Mouse (Mus musculus): ENCODE measurements around the gene Nav1. TPM values are rescaled to one million over a fixed set of nuclear protein-coding genes. Genes with fewer than 3 reads are reported as not detected.

The Nav1 gene
- total RNA-seq, 2 experiments from 2014 or later: 48.9 to 69.6 TPM

DNA sequence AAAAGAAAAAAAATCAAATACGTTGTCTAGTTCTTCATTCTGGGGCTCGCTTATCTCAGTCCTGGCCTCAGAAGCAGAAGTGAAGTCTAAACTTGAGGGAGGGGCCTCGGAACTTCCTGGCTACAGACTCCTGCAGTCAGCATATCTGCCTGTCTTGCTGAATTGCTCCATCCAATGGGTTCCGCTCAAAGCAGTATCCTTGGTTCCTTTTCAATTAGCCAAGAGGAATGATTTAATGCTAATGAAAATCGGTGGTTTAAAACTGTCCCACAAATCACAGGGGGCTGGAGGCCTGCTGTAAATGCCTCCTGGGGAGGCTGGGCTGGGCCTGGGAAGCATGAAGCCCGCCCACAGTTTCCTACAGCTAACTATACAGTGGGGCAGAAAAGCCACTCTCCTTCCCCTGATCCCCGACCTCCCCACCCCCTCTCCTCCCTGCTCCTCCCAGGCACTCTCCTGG lies 12.9 kb upstream of the Nav1 start:
- intact Hi-C loops (cut with DNase I): no loop called here
- DNase-seq (ENCODE audit: low spot score in 2 of 2): no peak

DNA sequence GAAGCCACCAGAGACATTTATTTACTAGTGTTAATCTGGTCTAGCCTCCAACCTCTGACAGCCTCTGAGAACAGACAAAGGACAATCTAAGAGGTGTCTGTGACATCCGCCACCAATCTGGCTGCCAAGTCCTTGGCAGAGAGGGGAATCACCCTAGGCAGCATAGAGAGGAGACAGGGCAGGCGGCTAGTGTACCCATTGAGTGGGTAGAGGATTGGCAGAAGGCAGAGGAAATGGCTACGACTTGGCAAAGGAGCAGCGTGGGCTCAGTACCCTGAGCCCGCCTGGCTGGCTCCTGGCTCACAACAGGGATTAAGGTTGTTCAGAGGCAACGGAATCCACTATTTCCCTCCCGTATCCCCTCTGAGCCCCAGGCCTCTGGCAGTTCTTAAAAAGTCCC lies 12.0 kb upstream of the Nav1 start:
- intact Hi-C loops (cut with DNase I): no loop called here
- DNase-seq (ENCODE audit: low spot score in 2 of 2): no peak

- no peak for DNase-seq (ENCODE audit: low spot score in 2 of 2)
- intact Hi-C loops (cut with DNase I): no loop called here
These were observed 10.2 kb upstream of the Nav1 start for GRCm38 (mm10) chr1:135617344-135617743.

DNA sequence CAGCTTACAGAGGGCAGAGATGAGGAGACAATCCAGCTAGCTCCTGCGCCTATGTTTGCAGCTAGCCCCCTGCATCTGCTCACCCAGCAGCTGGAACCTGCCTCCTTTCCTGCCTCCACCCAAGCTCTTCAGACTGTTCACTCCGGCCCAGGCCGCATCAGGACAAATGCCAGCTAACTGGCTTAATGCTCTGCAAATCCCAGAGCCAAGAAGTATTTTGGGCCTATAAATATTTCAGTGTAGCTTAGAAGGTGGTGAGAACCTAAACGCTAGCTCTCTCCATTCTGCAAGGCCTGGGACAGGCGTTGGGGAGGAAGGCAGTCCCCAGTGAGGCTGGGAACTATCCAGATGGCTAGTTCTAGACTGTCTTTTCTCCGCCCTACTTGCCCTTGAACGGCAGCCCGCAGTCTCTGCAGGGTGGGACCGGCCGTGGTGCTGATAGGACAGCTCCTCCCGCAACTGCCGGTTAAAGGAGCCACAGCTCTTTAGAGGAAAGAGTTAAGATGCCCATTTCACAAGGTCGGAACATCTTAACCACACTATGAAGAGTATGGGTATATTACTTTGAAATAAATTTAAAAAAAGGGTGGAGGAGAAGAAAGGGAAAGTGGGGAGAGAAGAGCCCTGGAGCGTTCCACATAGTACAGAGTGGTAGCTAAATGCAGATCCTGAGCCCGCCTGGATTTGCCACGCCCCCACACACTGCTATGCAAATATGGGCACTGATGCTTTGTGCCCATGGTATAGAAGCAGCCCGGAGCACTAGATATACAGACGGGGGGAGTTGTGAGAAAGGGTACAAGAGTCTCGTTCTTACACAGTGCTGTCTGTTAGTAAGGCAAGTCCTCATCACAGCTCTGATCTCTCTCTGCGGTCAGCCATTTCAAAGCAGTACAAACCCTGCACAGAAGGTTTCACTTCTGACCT lies 8.9 kb upstream of the Nav1 start:
- intact Hi-C loops (cut with DNase I): no loop called here
- peak; percentile 51 to 65 for DNase-seq (ENCODE audit: low spot score in 2 of 2)

- intact Hi-C loops (cut with DNase I): no loop called here
- no peak for DNase-seq (ENCODE audit: low spot score in 2 of 2)
These were observed 2.5 kb upstream of the Nav1 start for GRCm38 (mm10) chr1:135609621-135610020.

DNA sequence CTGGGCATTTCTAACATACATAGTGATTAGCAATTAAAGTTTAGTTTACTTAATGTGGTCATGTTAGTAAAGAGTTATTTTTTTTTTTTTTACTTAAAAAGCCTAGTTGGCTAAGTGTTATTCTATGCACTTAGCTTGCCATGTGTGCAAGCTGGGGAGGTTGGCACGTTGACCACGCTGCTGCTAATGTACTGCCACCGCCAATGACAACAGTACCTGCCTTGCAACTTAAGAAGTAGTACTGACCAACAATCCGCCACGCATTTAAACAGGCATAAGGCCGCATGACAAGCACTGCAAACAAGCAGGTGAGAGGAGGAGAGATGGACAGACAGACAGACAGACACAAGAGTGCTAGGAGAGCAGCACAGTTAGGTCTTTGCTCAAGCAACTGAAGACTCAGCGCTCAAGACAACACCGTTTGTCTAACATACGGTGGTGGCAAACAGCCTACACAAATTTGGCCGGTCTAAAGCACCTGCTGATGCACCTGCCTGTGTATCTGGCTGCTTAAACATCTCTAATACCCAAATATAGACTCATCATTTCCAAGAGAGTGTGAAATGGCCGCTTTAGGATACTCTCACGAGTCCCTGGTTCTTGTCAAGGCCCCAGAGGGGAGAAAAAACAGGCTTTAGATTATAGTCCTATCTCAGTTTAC lies 610 bp downstream of the Nav1 start:
- no peak for DNase-seq (ENCODE audit: low spot score in 2 of 2)
- intact Hi-C loops (cut with DNase I): no loop called here

- intact Hi-C loops (cut with DNase I): no loop called here
- no peak for DNase-seq (ENCODE audit: low spot score in 2 of 2)
These were observed 1.6 kb downstream of the Nav1 start for GRCm38 (mm10) chr1:135605530-135605929.

DNA sequence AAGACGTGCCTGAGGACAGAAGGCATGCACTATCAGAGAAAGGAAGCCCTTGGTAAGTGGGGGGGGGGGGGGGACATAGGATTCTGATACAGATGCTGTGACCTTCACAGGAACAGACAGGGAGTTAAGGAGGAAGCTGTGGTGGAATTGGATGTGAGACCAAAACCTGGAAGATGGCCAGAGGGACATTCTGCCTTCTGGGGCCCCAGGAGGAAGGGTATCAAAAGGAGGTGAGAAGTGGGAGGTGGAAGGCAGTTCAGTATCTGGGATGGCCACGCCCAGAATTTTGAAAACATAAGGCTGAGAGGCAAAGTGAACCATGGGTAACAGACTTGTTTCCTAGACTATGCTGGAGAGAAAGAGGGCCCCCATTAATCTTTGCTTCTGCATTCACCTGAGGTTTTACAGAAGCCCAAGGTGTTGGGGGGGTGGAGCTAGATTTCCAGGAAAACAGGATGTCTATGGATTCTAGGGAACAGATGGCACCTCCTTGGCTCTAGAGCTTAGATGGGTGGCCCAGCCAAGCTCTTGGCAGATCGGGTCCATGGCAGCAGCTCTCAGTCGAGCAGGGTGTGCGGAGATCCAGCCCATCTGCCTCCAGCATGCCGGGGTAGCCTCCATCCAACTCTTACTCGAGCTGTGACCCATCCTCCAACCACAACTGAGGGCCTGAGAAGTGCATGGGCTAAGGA lies 2.6 kb downstream of the Nav1 start:
- no peak for DNase-seq (ENCODE audit: low spot score in 2 of 2)
- intact Hi-C loops (cut with DNase I): no loop called here

GRCm38 (mm10) chr1:135603121-135603870 lies 3.8 kb downstream of the Nav1 start:
- DNase-seq (ENCODE audit: low spot score in 2 of 2): no peak
- intact Hi-C loops (cut with DNase I): no loop called here

DNA sequence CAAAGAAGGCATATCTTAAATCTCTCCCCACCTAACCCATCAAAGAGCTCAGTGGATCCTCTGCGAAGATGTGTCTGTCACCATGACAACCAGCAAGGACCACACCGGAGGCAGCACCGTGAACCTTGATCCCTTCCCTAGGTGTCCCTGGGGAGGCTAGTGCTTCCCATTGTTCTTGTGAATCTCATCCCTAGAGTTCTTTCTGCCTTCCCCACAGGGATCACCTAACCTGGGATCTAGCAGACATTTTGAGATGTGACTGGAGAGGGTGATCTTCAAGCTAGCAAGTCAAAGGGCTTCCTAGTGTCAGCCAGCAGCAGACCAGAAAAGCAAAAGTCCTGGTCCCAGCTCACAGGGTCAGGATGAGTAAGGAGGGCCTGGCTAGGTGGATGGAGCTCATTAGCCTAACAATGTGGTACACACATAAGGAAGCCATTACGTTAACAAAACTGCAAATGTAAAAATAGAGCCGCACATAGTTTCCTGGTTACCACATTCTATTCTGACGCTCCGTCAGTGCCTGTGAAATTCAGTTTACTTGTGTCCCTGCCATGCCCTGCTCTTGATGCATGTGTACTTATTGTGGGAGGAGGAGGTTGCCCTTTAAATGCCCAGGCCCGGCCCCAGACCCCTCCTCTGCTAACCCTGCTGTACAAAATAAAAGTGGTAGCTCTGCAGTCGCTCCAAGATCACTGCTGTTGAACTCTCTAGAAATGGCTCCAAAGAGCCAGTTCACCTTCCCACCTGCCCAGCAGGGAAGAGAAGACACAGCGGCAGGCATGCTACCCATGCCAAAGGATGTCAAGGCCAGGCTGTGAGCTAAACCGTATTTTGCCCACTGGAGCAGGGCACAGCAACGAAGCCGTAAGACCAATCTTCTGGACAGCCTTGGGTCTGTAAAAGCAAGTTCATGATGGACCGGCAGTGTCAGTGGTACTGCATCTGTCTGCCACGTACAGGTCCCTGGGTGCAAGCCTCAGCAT lies 6.8 kb downstream of the Nav1 start:
- DNase-seq (ENCODE audit: low spot score in 2 of 2): no peak
- intact Hi-C loops (cut with DNase I): no loop called here

GRCm38 (mm10) chr1:135598251-135598879 lies 8.7 kb downstream of the Nav1 start:
- intact Hi-C loops (cut with DNase I): no loop called here
- no peak for DNase-seq (ENCODE audit: low spot score in 2 of 2)

DNA sequence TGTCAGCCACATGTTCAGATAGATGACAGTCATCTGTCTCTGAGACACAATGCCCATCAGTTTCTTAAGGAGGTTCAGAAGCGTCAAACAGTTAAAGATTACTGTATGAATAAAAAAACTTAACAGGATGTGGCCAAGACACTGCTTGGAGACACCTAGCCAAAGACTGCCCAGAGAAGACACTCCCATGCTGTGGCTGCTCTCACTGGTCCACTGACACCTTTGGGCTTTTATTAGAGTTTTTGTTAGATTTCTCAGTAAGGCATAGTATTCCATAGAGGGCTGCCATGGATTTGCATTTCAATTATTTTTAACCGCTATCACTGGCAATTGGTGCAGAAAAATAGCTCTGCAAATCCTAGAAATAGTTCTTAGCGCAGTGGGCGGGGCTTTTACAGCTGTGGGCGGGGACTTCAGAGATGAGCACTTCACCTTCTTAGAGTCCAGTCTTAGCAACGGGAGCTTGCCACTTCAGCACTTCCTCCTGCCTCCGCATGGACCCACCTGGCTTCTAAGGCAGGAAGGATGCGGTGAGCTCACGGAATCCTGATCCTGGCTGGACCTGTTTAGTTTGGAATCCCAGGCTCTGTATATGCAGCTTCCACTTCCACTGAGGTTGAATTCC lies 12.7 kb downstream of the Nav1 start:
- intact Hi-C loops (cut with DNase I): no loop called here
- no peak for DNase-seq (ENCODE audit: low spot score in 2 of 2)

GRCm38 (mm10) chr1:135593560-135594278 lies 13.4 kb downstream of the Nav1 start:
- no peak for DNase-seq (ENCODE audit: low spot score in 2 of 2)
- intact Hi-C loops (cut with DNase I): no loop called here

DNA sequence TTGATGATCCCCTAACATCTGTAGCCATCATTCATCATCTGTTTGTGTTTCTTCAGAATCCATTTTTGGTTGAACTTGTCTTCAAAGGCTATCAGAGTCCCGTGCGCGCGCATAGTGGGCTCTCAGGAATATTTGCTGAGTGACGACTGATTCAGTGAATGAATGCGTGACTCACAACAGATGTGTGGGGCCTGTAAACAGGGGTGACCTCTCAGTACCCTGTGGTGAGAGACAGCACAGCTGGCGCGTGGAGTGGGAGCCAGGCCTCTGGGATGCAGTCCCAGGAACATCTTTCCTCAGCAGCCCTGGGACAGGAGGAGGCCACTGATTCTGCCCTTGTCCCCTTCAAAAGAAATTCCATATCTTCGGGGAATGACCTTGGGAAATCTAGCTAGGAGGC lies 16.3 kb downstream of the Nav1 start:
- intact Hi-C loops (cut with DNase I): no loop called here
- DNase-seq (ENCODE audit: low spot score in 2 of 2): no peak

GRCm38 (mm10) chr1:135588973-135589372 lies 18.1 kb downstream of the Nav1 start:
- intact Hi-C loops (cut with DNase I): loop anchor here (10.0 kb wide), 1 partner anchor 76 kb away; no protein-coding TSS in a partner anchor
- DNase-seq (ENCODE audit: low spot score in 2 of 2): no peak

DNA sequence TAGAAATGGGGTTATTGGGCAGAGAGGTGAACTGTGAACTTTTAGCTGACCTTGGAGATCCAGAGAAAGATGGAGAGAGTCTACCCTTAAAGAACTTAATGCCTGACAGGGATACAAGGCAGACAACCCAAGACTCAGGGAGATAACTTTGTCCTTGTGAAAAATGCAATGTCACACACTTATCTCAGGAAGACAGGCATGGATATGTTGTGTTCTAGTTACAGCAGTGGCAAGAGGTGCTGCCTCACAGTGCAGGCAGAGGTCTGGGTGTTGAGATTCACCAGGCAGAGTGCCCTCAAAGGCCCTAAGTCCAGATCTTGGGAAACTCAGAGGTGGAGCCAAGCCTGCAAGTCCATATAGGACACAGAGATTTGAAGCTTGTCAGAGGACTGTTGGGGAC lies 20.2 kb downstream of the Nav1 start:
- no peak for DNase-seq (ENCODE audit: low spot score in 2 of 2)
- intact Hi-C loops (cut with DNase I): loop anchor here (10.0 kb wide), 1 partner anchor 78 kb away; no protein-coding TSS in a partner anchor

GRCm38 (mm10) chr1:135585573-135585972 lies 21.5 kb downstream of the Nav1 start:
- intact Hi-C loops (cut with DNase I): loop anchor here (2.0 to 10.0 kb wide), 2 partner anchors 41 to 79 kb away; no protein-coding TSS in a partner anchor

More at GRCm38 (mm10) chr1:135585573-135585972, 21.5 kb downstream of the Nav1 start:
- DNase-seq (ENCODE audit: low spot score in 2 of 2): peak; percentile 63 to 70

Data from left cerebral cortex, postnatal 36 days (tissue).